Comparison of ENCODE assay signal across 2 mouse cellular contexts in the genomic region with DNA sequence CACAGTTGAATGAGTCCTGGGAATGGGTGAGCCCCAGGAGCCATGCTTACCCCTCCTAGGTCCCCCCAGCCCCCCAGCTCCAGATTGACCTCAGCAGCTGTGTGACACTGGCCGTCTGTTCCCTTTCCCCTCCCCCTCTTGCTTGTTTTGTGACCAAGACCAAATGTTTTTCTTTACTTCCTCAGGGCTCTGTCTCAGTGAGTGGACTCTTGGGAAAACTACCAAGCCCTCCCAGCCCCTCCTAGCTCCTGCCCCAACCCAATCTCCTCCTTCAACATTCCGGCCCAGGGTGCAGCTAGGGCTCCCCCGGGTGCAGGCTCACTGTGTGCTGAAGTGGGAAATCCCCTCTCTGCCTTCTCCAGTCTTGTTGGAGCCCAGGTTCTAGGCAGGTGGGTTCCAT.
TF ChIP-seq lines count a peak whose summit lies in the region.

No protein-coding gene starts in this region.

TF ChIP-seq in CH12.LX, 34 proteins besides CTCF, POLR2A, EP300 and RAD21:
- TF ChIP-seq JUN (IDR thresholded peaks at IDR 0.05; ENCODE audit: insufficient read depth, low read depth, low read length) (no peak), NELFE (IDR thresholded peaks at IDR 0.05; ENCODE audit: low read depth, low read length) (no peak), MEF2A (IDR thresholded peaks at IDR 0.05; ENCODE audit: borderline replicate concordance, low read depth, low read length) (no peak), USF2 (conservative IDR thresholded peaks at IDR 0.05; ENCODE audit: low read depth, low read length) (no peak), JUND (conservative IDR thresholded peaks at IDR 0.05; ENCODE audit: low read depth, low read length) (no peak), SIN3A (IDR thresholded peaks at IDR 0.05; ENCODE audit: low read length) (0 out of 2 replicates have a peak, but pooled peaks have one; percentile 9), ZC3H11A (IDR thresholded peaks at IDR 0.05; ENCODE audit: low read depth, low read length) (no peak), MAX (IDR thresholded peaks at IDR 0.05; ENCODE audit: low read length) (no peak), ZKSCAN1 (IDR thresholded peaks at IDR 0.05; ENCODE audit: borderline replicate concordance, low read depth, low read length) (peak; percentile 87), ELF1 (IDR thresholded peaks at IDR 0.05; ENCODE audit: low read depth, low read length) (0 out of 2 replicates have a peak, but pooled peaks have one; percentile 10), IRF4 (IDR thresholded peaks at IDR 0.05; ENCODE audit: low read depth, low read length) (no peak; the same call in 1 of the 2 replicates), SMC3 (IDR thresholded peaks at IDR 0.05; ENCODE audit: low read depth, low read length) (no peak), CHD2 (IDR thresholded peaks at IDR 0.05; ENCODE audit: low read length) (peak; percentile 58), CHD1 (IDR thresholded peaks at IDR 0.05; ENCODE audit: low read depth, low read length) (peak; percentile 84; the same call in 1 of the 2 replicates), MYC (IDR thresholded peaks at IDR 0.05; ENCODE audit: low read depth, low read length) (no peak), POLR2AphosphoS2 (IDR thresholded peaks at IDR 0.05; ENCODE audit: low read depth, low read length) (no peak), KAT2A (IDR thresholded peaks at IDR 0.05; ENCODE audit: insufficient replicate concordance, low read length) (no peak), UBTF (IDR thresholded peaks at IDR 0.05; ENCODE audit: low read depth, low read length) (no peak), PAX5 (IDR thresholded peaks at IDR 0.05; ENCODE audit: low read length) (no peak), E2F4 (IDR thresholded peaks at IDR 0.05; ENCODE audit: insufficient replicate concordance, low read depth, low read length) (no peak), MXI1 (IDR thresholded peaks at IDR 0.05; ENCODE audit: low read depth, low read length) (no peak)

TF ChIP-seq in MEL, 35 proteins besides CTCF, POLR2A, EP300 and RAD21:
- TF ChIP-seq ZKSCAN1 (IDR thresholded peaks at IDR 0.05; ENCODE audit: low read depth, low read length) (peak; percentile 7; the same call in 1 of the 2 replicates), MEF2A (IDR thresholded peaks at IDR 0.05; ENCODE audit: extremely low read depth, insufficient replicate concordance, low read depth, low read length, poor library complexity, severe bottlenecking) (no peak)
